Mouse (Mus musculus): ENCODE data around the gene C1ra. TPM values are rescaled to one million over a fixed set of nuclear protein-coding genes. Genes with fewer than 3 reads are reported as not detected.

C1ra gene
- polyA plus RNA-seq (2015; fragmentation: Nextera tagmentation; extraction: Ambion mirVana), result 42.4 and 49.2 TPM in 2 replicates

GRCm38 (mm10) chr6:124512355-124512836 is at the start of gene C1ra:
Gene C1ra, plus strand, starts transcription at chr6:124512405.

GRCm38 (mm10) chr6:124464305-124465271 is 47.6 kb upstream of the C1ra start, which contains the start of gene Clstn3:
Gene Clstn3, minus strand, starts transcription at chr6:124464794.

GRCm38 (mm10) chr6:124492842-124493561 is 19.2 kb upstream of the C1ra start, which contains the start of gene C1rl:
Gene C1rl, plus strand, starts transcription at chr6:124493113.

GRCm38 (mm10) chr6:124542284-124542683 is 30.1 kb downstream of the C1ra start, which contains the start of gene C1s1:
Gene C1s1, minus strand, starts transcription at chr6:124542359.

GRCm38 (mm10) chr6:124570026-124570425 is 57.8 kb downstream of the C1ra start, which contains the start of gene C1rb:
Gene C1rb, plus strand, starts transcription at chr6:124570294.

Other genes with a start within 250 kb of the C1ra start
- 5.9 and 6.3 TPM in 2 replicates for gene Cd163, start 207.7 kb upstream of the C1ra start, polyA plus RNA-seq (2015; fragmentation: Nextera tagmentation; extraction: Ambion mirVana)
- gene Pex5, start 97.3 kb upstream of the C1ra start, polyA plus RNA-seq (2015; fragmentation: Nextera tagmentation; extraction: Ambion mirVana), result 29.1 and 44.4 TPM in 2 replicates
- gene Clstn3, start 47.6 kb upstream of the C1ra start, polyA plus RNA-seq (2015; fragmentation: Nextera tagmentation; extraction: Ambion mirVana), result 9.3 and 9.4 TPM in 2 replicates
- 5.4 and 8.9 TPM in 2 replicates for gene C1rl, start 19.3 kb upstream of the C1ra start, polyA plus RNA-seq (2015; fragmentation: Nextera tagmentation; extraction: Ambion mirVana)
- 40.1 and 67.8 TPM in 2 replicates for gene C1s1, start 30.0 kb downstream of the C1ra start, polyA plus RNA-seq (2015; fragmentation: Nextera tagmentation; extraction: Ambion mirVana)
- 0.29 TPM in 1 of 2 replicates, not detected in the other for gene C1rb, start 57.9 kb downstream of the C1ra start, polyA plus RNA-seq (2015; fragmentation: Nextera tagmentation; extraction: Ambion mirVana)
- 0.23 and 0.28 TPM in 2 replicates for gene C1s2, start 123.7 kb downstream of the C1ra start, polyA plus RNA-seq (2015; fragmentation: Nextera tagmentation; extraction: Ambion mirVana)
- gene Lpcat3, start 150.6 kb downstream of the C1ra start, polyA plus RNA-seq (2015; fragmentation: Nextera tagmentation; extraction: Ambion mirVana), result 48.4 and 101 TPM in 2 replicates
- gene Emg1, start 199.8 kb downstream of the C1ra start, polyA plus RNA-seq (2015; fragmentation: Nextera tagmentation; extraction: Ambion mirVana), result 141 and 154 TPM in 2 replicates
- 205 and 312 TPM in 2 replicates for gene Phb2, start 199.9 kb downstream of the C1ra start, polyA plus RNA-seq (2015; fragmentation: Nextera tagmentation; extraction: Ambion mirVana)
- 8.6 and 10.9 TPM in 2 replicates for gene Ptpn6, start 226.3 kb downstream of the C1ra start, polyA plus RNA-seq (2015; fragmentation: Nextera tagmentation; extraction: Ambion mirVana)
- 664 and 838 TPM in 2 replicates for gene Grcc10, start 229.0 kb downstream of the C1ra start, polyA plus RNA-seq (2015; fragmentation: Nextera tagmentation; extraction: Ambion mirVana)
- not detected in 2 replicates for gene Gm45234, start 243.6 kb downstream of the C1ra start, polyA plus RNA-seq (2015; fragmentation: Nextera tagmentation; extraction: Ambion mirVana)
- 13.0 and 14.7 TPM in 2 replicates for gene Atn1, start 244.1 kb downstream of the C1ra start, polyA plus RNA-seq (2015; fragmentation: Nextera tagmentation; extraction: Ambion mirVana)

All from adrenal gland, postnatal 0 days (tissue).